Mouse (Mus musculus) kidney, postnatal 0 days (tissue): ENCODE data around the gene Carns1. TPM values are rescaled to one million over a fixed set of nuclear protein-coding genes. Genes with fewer than 3 reads are reported as not detected.
"Not testable (repeated sequence)": the region's sequence is repeated elsewhere in the genome, so short reads cannot be mapped to it uniquely, and the experiment has no call there.

ENCODE experiments used
- ATAC-seq: fragments of 200-750 bp; cut with Nextera tagmentation; replicated peaks from 2 replicates; pipeline ENCODE4 v1.8.0; 2017; ENCODE audit warnings: low read depth, moderate number of reproducible peaks, moderate TSS enrichment, moderate library complexity; ENCODE audit not compliant: low FRiP score
- DNase-seq: peaks from one replicate; pipeline ENCODE4 v3.0.0-alpha.2; 2016; ENCODE audit warnings: low spot score
- H3K27ac ChIP-seq: fragments of 300-500 bp; sonication (generic); 2 replicates; pipeline ENCODE4 v1.5.1; 2014; ENCODE audit warnings: mild to moderate bottlenecking
- H3K27me3 ChIP-seq: fragments of 300-500 bp; sonication (generic); 2 replicates; pipeline ENCODE4 v1.6.1; 2014; ENCODE audit warnings: low read length, mixed read lengths; ENCODE audit not compliant: insufficient read depth
- H3K36me3 ChIP-seq: fragments of 300-500 bp; sonication (generic); 2 replicates; pipeline ENCODE4 v1.6.1; 2014; ENCODE audit warnings: low read length, mixed read lengths; ENCODE audit not compliant: insufficient read depth
- H3K4me1 ChIP-seq: fragments of 300-500 bp; sonication (generic); replicated peaks from 2 replicates; pipeline ENCODE4 v1.6.1; 2014; ENCODE audit warnings: antibody characterized with exemption, low read length, mixed read lengths; ENCODE audit not compliant: insufficient read depth
- H3K4me2 ChIP-seq: fragments of 300-500 bp; sonication (generic); 2 replicates; pipeline ENCODE4 v1.6.1; 2014; ENCODE audit warnings: mild to moderate bottlenecking, low read length, moderate library complexity, mixed read lengths
- H3K4me3 ChIP-seq: fragments of 300-500 bp; sonication (generic); replicated peaks from 2 replicates; pipeline ENCODE4 v1.5.1; 2014; ENCODE audit warnings: low read depth, low read length
- H3K9ac ChIP-seq: fragments of 300-500 bp; sonication (generic); 2 replicates; pipeline ENCODE4 v1.6.1; 2014; ENCODE audit warnings: low read depth, low read length
- H3K9me3 ChIP-seq: fragments of 300-500 bp; sonication (generic); replicated peaks from 2 replicates; pipeline ENCODE4 v1.6.1; 2016; ENCODE audit warnings: low read length, inconsistent platforms, mixed read lengths
- CTCF ChIP-seq: IDR thresholded peaks from 2 replicates; pipeline ENCODE4 v1.5.1; 2016; ENCODE audit warnings: antibody characterized with exemption, low read depth, mild to moderate bottlenecking, moderate library complexity
- WGBS: fragments of 180-500 bp; shearing (Covaris S2); extraction: QIAGEN DNeasy Blood & Tissue Kit; methylation state at CpG from one replicate; pipeline ENCODE4 v1.1.7; 2014; 5-methylcytosine and 5-hydroxymethylcytosine counted together
- polyA plus RNA-seq: library from polyadenylated mRNA; unstranded; fragments of >200 nt; fragmentation: Nextera tagmentation; extraction: Ambion mirVana; gene quantifications from 2 replicates; pipeline ENCODE4 v1.2.1, GENCODE M21; 2015

Gene Carns1
- polyA plus RNA-seq, 1 experiment from 2014 or later, result 3.3 TPM

DNA sequence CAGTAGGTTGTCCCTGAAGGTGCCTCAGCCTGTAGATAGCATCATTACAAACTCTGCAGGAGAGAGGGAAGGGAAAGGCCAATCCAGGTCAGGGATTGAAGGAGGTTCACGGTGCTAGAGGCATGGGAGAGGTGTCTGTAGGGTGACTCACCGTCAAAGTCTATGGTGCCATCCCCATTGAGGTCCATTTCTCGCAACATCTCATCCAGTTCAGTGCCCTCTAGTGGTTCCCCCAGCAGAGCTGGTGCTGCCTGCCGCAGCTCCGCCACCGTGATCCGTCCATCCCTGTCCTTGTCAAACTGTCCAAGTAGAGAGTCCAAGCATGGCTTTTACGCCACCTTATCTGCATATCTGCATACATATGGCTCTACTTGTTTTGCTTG, 39.3 kb downstream of the Carns1 start:
- 22% methylated on average over 8 of the region's 8 CpGs for WGBS
- H3K4me1 ChIP-seq, H3K27ac ChIP-seq, H3K27me3 ChIP-seq, H3K4me2 ChIP-seq, DNase-seq, H3K9ac ChIP-seq, H3K4me3 ChIP-seq, H3K9me3 ChIP-seq: not testable (repeated sequence)
- TF ChIP-seq CTCF, result peak; percentile 61
- 0 out of 2 replicates have a peak, but pooled peaks have one; percentile 12 for ATAC-seq
- peaks cover 15% of the 10 kb centered on the region; the same call in 1 of the 2 replicates for H3K36me3 ChIP-seq

DNA sequence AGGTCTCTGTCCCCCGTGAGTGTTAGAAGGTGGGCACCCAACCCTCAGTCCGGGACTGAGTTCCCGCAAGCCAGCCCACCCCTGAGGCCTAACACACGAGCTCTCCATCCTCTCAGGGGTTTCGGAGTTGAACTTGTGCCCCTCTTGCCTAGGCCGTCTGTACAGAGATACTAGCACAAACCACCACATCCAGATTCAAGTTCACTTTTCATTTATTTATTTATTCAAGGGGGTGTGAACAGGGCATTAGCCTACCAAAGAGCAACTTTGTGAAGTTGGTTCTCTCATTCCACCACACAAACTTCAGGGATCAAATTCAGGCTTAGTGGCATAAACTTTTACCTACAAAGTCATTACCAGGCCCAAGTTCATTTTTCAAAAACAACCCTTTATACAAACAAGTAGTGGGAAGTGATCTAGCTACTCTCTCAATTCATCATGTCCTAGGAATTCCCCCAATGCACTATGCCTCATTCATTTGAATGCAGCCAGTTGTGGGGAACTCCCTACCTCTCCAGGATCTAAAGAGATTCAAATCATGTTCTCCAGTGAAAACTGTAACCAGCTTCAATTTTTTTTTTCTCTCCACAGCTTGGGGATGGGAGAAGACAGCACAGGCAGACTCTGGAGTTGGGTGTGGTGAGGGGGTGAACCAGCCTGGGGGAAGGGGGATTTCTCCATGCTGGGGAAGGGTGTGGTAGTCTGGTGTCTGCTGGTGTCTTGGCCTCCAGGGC, 39.9 kb downstream of the Carns1 start:
- peaks cover 15% of the 10 kb centered on the region; the same call in 1 of the 2 replicates for H3K36me3 ChIP-seq
- 70% methylated on average over 6 of the region's 6 CpGs for WGBS
- H3K9me3 ChIP-seq, H3K4me3 ChIP-seq, ATAC-seq, H3K9ac ChIP-seq, H3K4me2 ChIP-seq, H3K4me1 ChIP-seq, H3K27ac ChIP-seq, H3K27me3 ChIP-seq, DNase-seq: not testable (repeated sequence)

DNA sequence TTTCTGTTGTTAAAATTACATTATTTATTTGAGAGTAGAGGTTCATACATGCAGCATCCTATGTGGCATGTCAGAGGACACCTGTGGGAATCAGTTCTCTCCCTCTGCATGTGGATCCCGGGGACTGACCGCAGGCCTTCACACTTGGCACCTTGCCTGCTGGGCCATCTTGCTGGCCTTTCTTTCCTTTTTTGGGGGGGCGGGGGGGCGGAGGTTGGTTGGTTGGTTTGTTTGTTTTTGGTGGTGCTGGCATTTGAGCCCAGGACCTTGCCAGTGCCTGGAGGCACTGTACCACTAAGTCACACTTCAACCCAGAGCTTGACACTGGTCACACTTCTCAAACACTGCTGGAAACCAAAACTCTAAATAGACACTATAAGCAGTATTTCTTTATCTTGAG, 40.9 kb downstream of the Carns1 start:
- H3K4me3 ChIP-seq, result no peak overlapping the region
- H3K27me3 ChIP-seq, result no peaks in the 10 kb centered on the region
- WGBS, result 86% methylated on average over 4 of the region's 4 CpGs
- H3K9me3 ChIP-seq, result no peaks in the 10 kb centered on the region
- no peak for TF ChIP-seq CTCF
- no peak overlapping the region for H3K27ac ChIP-seq
- DNase-seq (no peak), ATAC-seq (no peak)
- H3K36me3 ChIP-seq, result peaks cover 20% of the 10 kb centered on the region; the same call in 1 of the 2 replicates
- H3K4me1 ChIP-seq, result no peaks in the 10 kb centered on the region
- H3K9ac ChIP-seq, result no peak overlapping the region
- no peak overlapping the region for H3K4me2 ChIP-seq

DNA sequence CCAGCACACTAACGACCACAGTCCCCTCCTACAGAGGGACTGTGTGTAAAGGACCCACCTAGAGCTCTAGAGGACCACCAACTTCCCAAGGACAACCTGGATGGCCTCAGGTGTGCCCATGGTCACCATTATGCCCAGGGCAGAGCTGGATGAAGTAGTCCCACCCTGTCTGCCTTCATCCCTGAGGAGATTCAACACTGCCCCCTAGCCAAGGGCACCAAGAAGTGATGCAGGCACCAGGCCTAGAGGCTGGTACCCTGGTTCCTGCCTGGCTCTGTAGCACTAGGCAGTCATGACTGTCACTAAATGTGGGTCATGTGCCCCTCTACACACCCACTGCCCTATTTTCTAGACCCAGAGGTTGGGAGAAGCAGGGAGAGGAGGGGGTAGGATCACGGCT, 43.5 kb downstream of the Carns1 start:
- ATAC-seq, result no peak
- peaks cover 6% of the 10 kb centered on the region; the same call in 1 of the 2 replicates for H3K4me1 ChIP-seq
- peaks cover 25% of the 10 kb centered on the region for H3K36me3 ChIP-seq
- no peaks in the 10 kb centered on the region for H3K27me3 ChIP-seq
- 87% methylated on average over 2 of the region's 2 CpGs for WGBS
- no peak overlapping the region for H3K4me2 ChIP-seq
- no peaks in the 10 kb centered on the region for H3K9me3 ChIP-seq
- no peak for DNase-seq
- no peak overlapping the region for H3K4me3 ChIP-seq
- H3K27ac ChIP-seq, result no peak overlapping the region
- no peak overlapping the region for H3K9ac ChIP-seq
- TF ChIP-seq CTCF, result peak; percentile 31; the same call in 1 of the 2 replicates

DNA sequence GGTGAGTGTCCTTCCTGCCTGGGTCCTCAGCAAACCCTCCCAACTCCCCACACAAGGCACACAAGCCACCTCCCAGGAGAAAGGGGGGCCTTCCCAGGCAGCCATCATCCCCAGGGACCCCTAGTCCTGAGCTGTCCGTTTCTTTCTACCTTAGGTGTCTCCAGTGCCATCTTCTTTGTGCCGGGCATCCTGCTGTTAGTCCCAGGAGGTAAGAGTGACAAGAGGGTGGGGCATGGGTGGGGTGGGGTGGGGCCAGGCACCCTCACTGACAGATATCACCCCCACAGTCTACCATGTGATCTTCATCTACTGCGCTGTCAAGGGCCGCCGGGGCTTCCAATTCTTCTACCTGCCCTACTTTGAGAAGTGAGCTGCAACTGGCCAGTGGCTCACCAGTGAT, 44.2 kb downstream of the Carns1 start:
- Histone ChIP-seq H3K27ac (no peak overlapping the region), H3K4me1 (peaks cover 13% of the 10 kb centered on the region; the same call in 1 of the 2 replicates), H3K27me3 (no peaks in the 10 kb centered on the region), H3K4me2 (no peak overlapping the region), H3K36me3 (peaks cover 25% of the 10 kb centered on the region), H3K9ac (no peak overlapping the region), H3K9me3 (no peaks in the 10 kb centered on the region), H3K4me3 (no peak overlapping the region)
- no peak for TF ChIP-seq CTCF
- DNase-seq (no peak), ATAC-seq (no peak)
- 89% methylated on average over 5 of the region's 5 CpGs for WGBS

DNA sequence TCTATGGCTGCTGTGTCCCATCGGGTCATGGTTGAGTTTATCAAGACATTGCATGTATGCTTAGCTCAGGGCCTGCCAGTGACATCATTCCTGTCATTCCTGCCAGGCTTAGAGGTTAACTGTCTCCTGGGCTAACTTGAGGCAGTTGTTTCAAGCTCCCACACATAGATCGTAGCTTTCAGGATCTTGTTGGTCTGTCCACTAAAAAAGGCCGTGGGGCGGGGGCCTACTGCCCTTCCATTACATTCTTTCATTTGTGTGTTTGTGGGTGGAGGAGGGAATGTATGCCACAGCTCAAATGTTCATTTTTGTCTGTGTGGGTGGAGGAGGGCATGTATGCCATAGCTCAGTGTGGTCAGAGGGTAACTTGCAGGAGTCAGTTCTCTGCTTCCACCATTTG, 45.2 kb downstream of the Carns1 start:
- H3K9me3 ChIP-seq, result no peaks in the 10 kb centered on the region
- H3K27me3 ChIP-seq, result no peaks in the 10 kb centered on the region
- peaks cover 13% of the 10 kb centered on the region; the same call in 1 of the 2 replicates for H3K4me1 ChIP-seq
- H3K36me3 ChIP-seq, result peaks cover 25% of the 10 kb centered on the region
- no peak for ATAC-seq
- no peak overlapping the region for H3K9ac ChIP-seq
- no peak for TF ChIP-seq CTCF
- DNase-seq, result no peak
- no peak overlapping the region for H3K4me3 ChIP-seq
- H3K4me2 ChIP-seq, result no peak overlapping the region
- 63% methylated on average over 4 of the region's 4 CpGs for WGBS
- H3K27ac ChIP-seq, result no peak overlapping the region

- no peak for DNase-seq
Observed at GRCm38 (mm10) chr19:4129462-4129861, 45.8 kb downstream of the Carns1 start.

More at GRCm38 (mm10) chr19:4129462-4129861, 45.8 kb downstream of the Carns1 start:
- peaks cover 25% of the 10 kb centered on the region for H3K36me3 ChIP-seq
- no peaks in the 10 kb centered on the region for H3K9me3 ChIP-seq
- H3K27ac ChIP-seq, result no peak overlapping the region
- no peak overlapping the region for H3K4me2 ChIP-seq
- H3K4me1 ChIP-seq, result peaks cover 13% of the 10 kb centered on the region; the same call in 1 of the 2 replicates
- no peak for ATAC-seq
- H3K27me3 ChIP-seq, result no peaks in the 10 kb centered on the region
- WGBS, result 89% methylated on average over 7 of the region's 7 CpGs
- TF ChIP-seq CTCF, result no peak
- no peak overlapping the region for H3K9ac ChIP-seq
- no peak overlapping the region for H3K4me3 ChIP-seq
